Mouse (Mus musculus) fat pad, adult 2 months (tissue): ENCODE data around the gene Rab31.

ENCODE experiments used
- DNase-seq: peaks from one replicate; pipeline ENCODE4 v3.0.0-alpha.2; 2011; ENCODE audit warnings: low read depth, low spot score; ENCODE audit errors: extremely low read depth

The Rab31 gene

DNA sequence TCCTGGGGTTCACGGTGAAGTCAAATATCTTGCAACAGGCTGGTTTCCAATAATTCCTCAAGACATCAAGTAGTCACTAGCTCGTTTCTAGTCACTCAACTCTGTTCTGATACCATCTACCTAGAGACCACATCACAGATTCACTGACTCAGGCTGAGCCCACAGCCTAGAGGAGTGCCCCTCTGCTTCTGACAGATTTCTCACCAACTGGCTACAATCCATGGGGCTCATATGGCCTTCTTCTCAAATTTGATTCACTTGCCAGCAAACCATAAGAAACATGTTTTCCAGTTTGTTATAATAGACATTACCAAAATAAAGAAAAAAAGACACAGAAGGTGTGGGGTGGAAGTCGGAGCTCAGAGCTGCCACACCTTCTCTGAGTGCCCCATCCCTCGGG is 31.0 kb downstream of the Rab31 start:
- no peak for DNase-seq

DNA sequence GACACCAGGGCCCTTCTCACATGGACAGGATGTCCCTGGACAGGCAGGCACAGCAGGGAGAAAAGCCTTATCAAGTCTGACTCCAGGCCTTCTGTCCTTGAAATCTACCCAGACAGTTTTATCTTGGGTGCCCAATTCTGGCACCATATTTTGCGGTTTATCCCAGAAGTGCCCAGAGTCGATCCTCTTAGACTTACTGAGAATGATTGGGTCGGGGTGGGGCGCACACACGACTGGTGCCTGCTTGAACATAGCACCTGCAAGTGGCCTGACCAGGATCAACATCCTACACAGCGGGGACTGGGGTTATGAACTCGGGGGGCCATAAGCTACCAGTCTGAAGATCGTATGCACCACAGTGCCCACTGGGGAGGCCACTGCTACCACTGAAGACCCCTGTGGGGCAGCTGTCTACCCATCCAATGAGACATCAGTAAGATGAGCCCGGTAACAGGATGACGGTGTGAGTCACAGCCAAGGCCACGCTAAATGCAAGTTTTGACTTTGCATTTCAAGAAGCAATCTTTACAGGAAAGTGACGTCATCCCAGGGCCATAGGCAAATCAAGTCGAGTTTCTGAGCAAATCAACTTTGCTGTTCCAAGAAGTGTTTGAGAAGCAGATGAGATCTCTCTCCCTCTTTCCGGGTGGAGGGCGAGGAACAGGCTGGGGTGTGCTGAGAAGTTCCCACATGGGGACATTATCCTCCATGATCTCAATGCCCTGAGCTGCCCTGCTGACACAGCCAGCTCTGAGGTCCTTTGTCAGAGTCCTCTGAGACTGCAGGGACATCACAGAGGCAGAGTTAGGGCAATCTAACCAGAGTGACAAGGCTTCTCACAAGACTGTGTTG is 32.5 kb downstream of the Rab31 start:
- no peak for DNase-seq

DNA sequence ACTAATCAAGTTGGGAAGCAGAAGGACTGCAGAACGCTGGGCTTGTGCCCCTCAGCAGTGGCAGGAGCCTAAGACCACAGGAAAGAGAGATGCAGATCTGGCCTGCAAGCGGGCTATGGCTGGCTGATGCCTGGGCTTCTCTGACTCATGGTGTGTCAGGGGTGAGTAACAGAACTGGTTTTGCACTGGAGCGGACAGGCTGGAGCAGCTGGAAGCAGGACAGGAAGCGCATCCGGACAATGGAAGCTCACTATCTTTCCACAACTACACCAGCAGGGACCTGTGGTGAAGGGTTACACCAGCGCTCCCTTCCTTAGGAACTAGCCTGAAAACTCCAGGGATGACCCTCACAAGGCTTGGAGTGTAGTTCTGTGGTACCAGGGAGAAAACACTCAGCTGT is 34.9 kb downstream of the Rab31 start:
- no peak for DNase-seq

DNA sequence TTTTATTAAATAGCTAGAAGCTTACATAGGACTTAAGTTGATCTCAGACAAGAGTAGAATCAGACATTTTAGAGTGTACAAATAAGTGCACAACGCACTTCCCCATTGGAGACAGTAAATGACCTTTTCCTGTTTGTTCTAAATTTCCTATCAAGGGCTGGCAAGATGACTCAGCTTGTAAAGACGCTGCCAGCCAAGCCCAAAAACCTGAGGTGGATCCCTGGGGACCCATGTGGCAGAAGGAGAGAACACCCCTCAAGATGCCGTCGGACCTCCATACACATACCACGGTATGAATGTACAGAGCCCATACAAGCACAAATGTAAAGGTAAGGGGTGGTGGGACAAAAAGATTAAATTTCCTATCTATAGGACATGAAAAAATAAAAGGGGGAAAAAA is 35.4 kb downstream of the Rab31 start:
- DNase-seq = no peak

DNA sequence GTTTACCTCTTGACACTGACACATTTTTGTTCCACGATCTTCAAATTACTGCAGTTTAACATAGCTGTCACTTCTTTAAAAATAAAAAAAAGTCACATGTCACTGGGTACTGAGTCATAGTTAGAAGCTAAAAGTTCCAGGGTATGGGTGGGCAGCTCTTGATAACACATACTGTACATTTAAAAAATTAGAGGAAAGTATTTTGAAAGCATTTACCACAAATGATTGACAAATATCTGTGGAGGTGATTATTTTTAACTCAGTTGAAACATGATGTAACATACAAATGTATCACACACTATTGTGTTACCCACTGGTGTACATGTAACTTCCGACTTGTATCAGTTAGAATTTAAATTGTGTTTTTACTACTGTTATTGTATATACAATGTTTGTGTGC is 37.5 kb downstream of the Rab31 start:
- no peak for DNase-seq

DNA sequence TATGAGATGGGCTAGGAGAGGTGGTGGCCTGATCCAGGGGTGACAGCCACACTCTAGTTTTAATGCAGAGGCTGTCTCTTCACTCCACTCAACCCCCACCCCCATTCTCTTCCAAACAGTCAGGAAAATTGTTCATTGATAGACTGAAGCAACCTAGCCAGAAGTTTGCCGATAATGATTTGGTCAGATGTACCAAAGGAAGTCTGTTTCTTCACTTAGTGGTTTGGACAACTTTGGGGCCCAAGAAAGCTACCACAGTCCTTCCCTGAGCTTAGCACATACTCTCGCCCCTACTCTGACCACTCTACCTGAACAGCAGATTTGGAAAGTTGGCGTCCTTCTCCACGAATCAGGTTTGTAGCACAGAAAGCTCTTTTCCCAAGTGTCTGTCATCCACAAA is 39.9 kb downstream of the Rab31 start:
- no peak for DNase-seq

DNA sequence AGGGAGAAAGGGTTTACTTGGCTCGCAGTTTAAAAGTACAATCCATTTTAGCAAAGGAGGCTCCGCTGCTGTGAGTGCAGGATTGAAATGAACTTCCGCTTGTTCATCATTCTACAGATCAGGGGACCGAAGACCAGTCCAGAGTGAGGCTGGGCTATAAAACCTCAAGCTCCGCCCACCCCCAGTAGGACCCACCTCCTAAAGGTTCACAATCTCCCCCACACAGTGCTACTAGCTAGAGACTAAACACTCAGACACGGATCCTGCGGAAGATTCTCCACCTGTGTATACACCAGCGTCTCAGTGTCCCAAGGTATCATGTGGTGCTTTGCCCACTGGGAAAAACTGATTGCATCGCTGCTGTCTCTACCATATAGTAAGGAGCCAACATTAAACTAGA is 40.8 kb downstream of the Rab31 start:
- no peak for DNase-seq

DNA sequence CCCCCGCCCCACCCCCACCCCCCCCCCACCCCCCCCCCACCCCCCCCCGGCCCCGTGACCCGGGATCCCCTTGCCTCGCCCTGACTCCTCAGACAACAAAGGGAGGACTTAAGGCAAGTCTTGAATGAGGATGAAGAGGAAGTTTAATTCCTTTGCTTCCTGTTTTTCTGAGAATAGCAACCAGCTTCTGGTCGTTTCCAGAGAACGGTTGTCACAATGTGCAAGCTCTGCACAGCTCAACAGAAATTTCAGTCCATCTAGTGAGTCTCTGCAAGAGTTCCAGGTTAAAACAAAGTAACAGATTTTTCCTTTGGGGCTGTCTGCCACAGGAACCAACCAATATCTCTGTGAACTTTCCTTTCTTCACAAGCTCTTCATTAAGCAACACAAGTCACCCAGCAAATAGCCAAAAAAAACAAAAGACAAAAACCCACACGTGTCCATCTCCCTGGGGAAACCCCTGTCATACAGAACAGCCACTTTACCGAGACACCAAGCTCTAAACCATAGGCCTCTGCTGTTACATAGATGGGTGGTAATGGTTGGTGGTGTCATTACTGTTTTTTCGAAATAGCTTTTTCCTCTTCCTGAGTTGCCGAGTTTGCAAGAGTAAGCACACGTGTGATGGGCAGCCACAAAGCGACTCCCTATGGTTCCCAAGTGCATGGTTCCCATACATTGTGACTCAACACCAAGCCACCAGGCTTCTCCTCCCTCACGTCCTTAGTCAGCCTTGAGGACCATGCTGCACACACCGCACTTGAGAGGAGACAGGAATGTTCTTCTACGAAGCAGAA is 42.4 kb downstream of the Rab31 start:
- no peak for DNase-seq

DNA sequence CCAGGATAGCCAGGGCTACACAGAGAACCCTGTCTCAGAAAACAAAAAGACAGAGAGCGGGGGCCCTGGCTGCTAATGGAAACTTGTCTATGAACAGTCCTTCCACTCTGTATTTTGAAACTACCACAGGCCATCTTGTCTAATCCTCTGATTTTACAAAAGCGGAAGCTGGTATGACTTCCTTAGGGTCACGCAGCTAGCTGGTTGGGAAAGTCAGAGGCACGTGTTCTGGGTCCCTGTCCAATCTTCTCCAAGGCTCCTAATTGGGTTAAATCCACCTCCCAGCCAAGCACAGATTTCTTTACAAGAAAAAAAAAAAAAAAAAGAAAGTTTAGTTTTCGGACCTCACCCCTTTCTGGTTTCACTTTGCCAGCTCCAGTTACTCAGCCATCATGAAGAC is 45.8 kb downstream of the Rab31 start:
- no peak for DNase-seq

DNA sequence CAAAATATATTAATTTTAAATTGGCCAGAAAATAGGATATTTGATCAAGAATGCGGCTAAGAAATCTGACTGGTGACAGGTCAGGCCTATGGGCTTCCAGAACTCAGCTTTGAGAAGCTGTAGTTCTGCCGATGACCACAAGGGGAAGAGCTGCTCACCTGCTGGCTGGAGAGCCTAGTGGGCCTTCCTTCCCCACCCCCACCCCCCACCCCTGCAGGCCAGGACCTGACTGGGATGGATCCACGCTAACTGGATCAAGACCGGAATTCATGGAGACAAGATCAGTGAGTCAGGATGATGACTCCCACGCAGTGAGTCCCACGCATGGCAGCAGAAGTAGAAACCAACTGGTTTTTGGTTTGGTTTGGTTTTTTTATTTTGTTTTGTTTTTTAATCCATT is 46.3 kb downstream of the Rab31 start:
- no peak for DNase-seq

DNA sequence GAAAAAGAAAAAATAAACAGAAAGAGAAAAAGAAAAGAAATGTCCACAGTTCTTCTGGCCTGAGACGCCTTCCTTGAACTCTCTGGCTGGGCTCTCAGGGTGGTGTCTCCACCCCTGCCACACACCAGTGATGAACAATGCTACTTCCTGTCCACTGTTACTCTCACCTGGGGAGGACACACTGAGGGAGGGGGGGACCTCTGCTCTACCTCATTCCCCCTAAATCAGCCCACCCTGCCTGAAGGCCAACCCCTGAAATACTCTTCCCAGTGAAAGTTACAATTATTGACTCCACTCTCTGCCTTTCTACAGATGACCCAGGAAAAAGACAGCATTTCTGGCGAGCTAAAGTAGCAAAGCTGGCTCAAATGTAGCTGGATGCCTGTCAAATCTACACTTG is 46.7 kb downstream of the Rab31 start:
- DNase-seq = no peak

DNA sequence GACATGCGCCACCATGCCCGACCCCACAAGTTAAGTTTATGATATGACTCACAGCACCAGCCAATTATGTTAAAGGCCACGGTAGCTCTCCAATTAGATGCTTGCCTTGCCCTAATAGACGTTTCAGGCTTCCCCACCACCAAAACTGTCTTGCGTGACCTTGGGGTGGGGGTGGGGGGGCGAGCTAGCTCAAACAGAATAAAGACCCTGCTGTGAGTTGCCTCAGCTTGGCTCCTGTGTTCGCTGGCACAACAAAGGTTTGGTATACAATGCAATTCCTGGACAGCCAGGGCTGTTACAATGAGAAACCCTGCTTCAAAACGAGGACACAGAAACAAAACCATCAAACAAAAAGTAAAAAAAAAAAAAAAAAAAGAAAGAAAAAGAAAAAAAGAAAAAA is 47.2 kb downstream of the Rab31 start:
- DNase-seq = no peak

DNA sequence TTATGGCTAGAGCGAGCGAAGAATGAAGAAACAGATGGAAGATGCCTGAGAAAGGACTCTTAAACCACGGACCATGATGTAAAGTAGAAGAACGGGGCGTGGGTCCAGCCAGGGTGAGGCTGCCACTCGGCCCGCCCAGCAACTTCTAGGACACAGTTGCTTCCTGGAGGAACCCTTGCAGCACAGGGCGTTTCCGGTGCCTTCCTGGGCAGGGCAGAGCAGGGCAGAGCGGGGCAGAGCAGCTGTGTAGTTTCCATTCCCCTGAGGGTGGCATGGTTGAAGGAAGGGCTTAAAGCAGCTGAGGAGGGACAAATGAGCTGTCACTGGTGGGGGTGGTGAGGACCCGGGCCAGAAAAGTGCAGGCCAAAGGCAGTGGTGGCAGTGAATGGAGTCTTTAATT is 48.3 kb downstream of the Rab31 start:
- DNase-seq = no peak

DNA sequence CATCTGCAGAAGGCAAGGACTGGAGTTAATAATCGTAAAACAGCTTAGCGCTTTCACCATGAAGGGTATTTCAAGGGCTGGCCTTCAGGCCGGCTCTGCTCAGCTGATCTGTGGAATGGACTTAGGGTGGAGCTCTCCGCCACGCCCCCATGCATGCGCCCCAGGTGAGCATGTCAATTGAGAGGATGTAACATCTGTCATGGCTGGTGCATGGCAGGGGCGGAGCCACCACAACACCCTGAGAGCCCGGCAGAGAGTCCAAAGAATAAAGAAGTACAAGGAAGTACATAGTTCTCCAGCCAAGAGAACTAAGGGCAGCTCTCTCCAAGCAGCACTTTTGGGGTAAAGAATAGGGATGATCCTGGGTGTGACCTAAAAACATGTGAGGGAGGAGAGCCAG is 48.9 kb downstream of the Rab31 start:
- DNase-seq = no peak

DNA sequence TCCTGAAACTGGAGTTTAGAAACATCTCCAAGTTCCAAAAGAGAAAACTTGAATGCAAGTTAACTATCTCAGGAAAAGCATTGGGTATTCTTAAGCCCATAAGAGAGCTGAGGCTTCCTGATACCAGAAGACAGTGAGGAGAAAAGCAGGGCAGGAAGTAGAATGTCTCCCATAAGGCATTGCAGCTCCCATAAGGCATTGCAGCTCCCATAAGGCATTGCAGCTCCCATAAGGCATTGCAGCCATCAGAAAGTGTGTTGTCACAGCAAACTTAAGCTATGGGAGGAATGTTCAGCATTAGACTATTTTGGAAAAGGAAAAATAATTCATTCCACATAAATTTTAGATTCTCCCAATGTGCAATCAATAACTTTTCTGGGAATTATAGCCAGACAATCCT is 51.2 kb downstream of the Rab31 start:
- no peak for DNase-seq

DNA sequence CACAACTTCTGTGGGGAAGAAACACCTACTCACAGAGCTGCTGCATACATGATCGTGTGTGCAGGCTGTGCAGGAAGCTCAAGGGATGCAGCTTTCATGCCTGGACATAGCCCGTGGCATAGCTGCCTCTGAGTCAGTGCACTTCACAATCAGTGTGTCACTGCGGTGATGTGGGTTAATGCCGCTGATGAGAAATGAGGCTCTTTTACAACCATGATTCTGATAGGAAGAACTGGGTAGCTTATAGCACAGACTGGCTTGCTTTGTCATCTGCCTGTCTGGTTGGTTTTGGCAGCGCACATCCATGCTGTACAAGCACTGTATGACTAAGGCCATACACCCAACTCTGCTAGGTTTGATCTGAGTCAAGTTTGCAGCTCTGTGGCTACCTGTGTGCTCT is 52.7 kb downstream of the Rab31 start:
- DNase-seq = peak; percentile 13

DNA sequence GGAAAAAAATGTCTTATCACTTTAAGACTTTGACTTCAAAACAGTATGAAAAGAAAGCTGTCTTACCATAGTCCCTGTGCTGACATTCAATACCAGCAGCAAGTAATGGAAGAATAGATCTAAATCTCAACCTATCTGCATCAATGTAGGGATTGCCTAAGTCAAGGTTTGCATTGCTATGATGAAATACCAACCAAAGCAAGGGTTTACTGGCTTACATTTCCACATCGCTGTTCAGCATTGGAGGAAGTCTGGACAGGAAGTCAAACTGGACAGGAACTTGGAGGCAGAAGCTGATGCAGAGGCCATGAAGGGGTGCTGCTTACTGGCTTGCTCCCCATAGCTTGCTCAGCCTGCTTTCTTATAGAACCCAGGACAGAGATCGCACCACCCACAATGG is 54.0 kb downstream of the Rab31 start:
- peak; percentile 36 for DNase-seq

DNA sequence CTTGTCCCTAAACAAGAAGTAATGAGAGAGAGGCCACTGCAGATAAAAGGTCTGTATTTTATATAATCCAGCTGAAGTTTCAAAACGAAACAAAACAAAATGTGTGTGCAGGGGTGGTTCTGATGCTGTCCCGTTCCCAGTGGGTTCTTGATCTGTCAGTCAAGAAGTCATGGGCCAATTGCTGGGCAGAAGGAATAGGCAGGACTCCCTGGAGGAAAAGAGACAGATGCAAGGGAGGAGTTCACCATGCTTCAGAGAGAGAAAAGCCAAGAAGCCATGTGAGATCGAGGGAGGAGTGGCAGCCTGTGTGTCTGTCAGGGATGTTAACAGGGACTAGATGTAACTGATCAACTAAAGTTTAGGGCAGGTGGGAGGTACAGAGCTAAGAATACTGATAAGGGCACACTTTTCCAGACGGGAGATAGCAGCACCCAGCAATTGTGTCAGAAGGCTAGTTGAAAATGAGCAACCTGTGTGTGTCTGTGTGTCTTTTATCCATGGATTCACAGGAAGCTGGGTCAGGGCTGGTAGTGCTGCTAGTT is 54.8 kb downstream of the Rab31 start:
- DNase-seq = no peak

DNA sequence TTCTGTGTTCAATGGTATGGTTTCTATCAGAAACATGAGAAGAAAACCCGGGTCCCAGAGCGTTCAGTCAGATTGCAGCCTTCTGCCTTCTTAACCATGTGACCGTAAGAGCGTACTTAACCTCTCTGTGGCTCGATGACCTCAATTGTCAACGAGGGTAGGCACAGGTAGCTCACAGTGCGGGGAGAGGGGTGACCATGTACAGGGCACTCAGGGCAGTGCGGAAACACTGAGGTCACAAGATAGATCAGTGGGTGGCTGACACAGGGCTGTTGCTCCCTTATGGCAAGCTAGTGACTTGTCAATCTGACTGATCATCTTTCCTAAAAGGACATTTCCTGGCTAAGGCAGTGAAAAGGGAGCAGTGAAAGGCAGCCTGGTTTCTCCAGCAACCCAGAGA is 58.5 kb downstream of the Rab31 start:
- no peak for DNase-seq

DNA sequence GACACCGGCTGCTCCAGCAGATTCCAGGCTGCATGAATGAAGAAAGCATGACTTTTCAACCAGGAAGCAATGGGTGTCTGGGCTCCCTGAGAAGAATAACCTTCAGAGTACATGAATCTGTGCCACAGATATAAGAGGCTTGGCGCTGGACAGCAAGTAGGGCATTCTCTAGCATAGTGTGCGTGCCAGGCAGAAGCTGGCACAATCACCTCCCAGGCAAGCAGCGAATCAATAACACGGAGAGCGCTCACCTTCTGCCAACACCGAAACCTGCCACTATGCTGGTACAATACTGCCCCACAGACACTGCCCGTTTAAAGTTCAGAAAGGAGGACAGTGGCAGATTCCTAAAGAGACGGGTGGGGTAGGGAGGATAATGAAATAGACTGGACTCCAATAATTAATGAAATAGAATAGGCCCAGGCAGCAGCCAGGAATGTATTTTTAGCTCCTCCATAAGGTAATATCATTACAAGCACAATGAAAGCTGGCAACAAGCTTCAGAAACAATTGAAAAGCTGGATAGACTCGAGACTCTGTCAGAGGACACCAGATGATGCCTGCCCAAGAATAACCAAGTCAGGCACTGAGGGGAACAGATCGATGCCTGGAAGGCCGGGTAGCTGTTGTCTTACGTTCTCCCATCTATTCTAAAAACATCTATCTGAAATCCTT is 59.6 kb downstream of the Rab31 start:
- no peak for DNase-seq

DNA sequence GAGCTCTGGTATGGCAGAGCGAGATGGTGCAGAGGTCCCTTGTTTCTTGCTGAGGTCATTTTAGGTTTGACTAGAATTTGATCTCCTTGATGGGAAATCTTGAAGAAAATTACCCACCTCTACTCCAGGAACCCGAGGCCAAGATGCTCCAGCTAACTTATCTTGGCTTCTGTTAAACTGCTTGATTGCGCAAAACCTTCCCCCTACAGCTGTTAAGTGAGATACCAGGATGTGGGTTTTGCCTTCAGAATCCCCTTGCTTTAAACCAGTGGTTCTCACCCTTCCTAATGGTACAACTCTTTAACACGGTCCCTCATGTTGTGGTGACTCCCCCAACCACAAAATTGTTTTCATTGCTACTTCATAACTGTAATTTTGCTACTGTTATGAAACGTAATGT is 60.8 kb downstream of the Rab31 start:
- DNase-seq = no peak

DNA sequence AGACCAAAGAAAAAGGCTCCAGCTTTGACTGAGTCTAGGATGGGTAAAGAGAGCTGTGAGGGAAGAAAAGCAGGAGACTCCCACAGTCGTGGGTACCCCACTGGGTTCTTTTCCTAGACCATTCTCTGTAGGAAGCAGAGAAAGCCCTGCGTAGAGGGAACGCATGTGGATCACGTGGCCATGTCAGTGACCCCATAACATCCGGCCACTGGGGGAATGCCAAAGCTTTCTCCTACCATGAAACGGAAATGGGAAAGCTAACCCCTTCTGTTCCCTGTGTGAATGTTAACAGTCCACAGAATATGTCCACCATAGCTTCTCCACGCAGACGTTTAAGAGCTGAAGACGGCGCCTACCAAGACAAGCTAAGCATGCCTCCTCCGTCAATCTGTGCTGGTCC is 62.0 kb downstream of the Rab31 start:
- no peak for DNase-seq
